Mouse (Mus musculus): Measurements from ENCODE around the gene Zbtb12. TPM values are rescaled to one million over a fixed set of nuclear protein-coding genes. Genes with fewer than 3 reads are reported as not detected.
"Not testable (repeated sequence)": the region's sequence is repeated elsewhere in the genome, so short reads cannot be mapped to it uniquely, and the experiment has no call there.

Zbtb12 gene
- polyA plus RNA-seq, 1 experiment from 2014 or later: 5.8 TPM

GRCm38 (mm10) chr17:34898160-34898586, 18.9 kb downstream of the Zbtb12 start, which contains the start of the genes C2 and Ehmt2:
C2 (minus strand) TSS chr17:34898265.
Ehmt2 (plus strand) TSS chr17:34898469.
- peaks cover 64% of the 10 kb centered on the region for H3K4me1 ChIP-seq
- H3K27me3 ChIP-seq (ENCODE audit: low read depth, poor library complexity, severe bottlenecking): no peaks in the 10 kb centered on the region
- peaks cover 43% of the 10 kb centered on the region for H3K36me3 ChIP-seq
- peaks cover 7% of the 10 kb centered on the region; the same call in 1 of the 2 replicates for H3K9me3 ChIP-seq (replicated peaks)
- peak within 1 kb of the TSS; percentile 99 for H3K27ac ChIP-seq (replicated peaks)
- H3K4me3 ChIP-seq: peak within 1 kb of the TSS; percentile 100
- WGBS: 0% methylated on average over 15 of the region's 44 CpGs
- peak; percentile 88 for DNase-seq (ENCODE audit: low spot score)

DNA sequence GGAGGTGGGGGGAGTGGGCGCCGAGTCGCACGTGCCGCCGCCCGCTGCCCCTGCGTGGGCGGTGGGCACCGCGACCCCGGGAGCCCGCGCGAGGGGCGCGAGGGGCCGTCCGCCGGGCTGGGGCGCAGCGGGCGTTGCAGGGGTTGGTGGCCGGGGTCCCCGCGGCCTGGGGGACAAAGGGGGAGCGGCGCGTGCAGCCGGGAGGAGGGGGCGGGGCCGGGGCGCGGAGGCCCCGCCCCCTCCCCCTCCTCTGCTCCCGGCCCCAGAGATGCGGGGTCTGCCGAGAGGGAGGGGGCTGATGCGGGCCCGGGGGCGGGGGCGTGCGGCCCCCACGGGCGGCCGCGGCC, 19.4 kb downstream of the Zbtb12 start:
- Histone ChIP-seq H3K9me3 (replicated peaks) (peaks cover 7% of the 10 kb centered on the region; the same call in 1 of the 2 replicates), H3K4me1 (peaks cover 59% of the 10 kb centered on the region), H3K27ac (replicated peaks) (peak overlapping the region; percentile 99), H3K27me3 (ENCODE audit: low read depth, poor library complexity, severe bottlenecking) (no peaks in the 10 kb centered on the region), H3K4me3 (peak overlapping the region; percentile 100), H3K36me3 (peaks cover 49% of the 10 kb centered on the region)
- no peak for DNase-seq (ENCODE audit: low spot score)
- WGBS: 0% methylated on average over 24 of the region's 47 CpGs

- Histone ChIP-seq H3K9me3 (replicated peaks) (peaks cover 7% of the 10 kb centered on the region; the same call in 1 of the 2 replicates), H3K36me3 (peaks cover 54% of the 10 kb centered on the region), H3K4me3 (peak overlapping the region; percentile 100), H3K27ac (replicated peaks) (peak overlapping the region; percentile 99), H3K27me3 (ENCODE audit: low read depth, poor library complexity, severe bottlenecking) (no peaks in the 10 kb centered on the region), H3K4me1 (peaks cover 53% of the 10 kb centered on the region)
- WGBS: under 1% methylated on average over 45 of the region's 45 CpGs
- peak; percentile 69 for DNase-seq (ENCODE audit: low spot score)
Measured at GRCm38 (mm10) chr17:34899053-34899889, 20.0 kb downstream of the Zbtb12 start.

DNA sequence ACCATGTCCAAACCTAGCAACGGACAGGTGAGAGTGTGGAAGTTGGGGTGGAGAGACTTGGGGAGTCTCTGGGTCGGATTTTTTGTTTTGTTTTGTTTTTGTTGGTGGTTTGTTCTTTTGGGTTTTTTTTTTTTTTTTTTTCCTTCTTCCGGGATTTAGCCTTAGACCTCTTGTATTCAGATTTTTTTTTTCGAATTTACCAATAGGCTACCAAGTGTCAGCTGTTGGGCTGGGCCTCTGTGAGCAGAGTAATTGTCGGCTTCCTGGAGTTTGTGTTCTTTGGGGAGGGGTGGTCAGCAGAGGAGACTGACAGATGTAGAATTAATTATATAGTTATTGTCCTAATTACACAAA, 20.6 kb downstream of the Zbtb12 start:
- H3K27ac ChIP-seq (replicated peaks): peak overlapping the region; percentile 99
- peaks cover 60% of the 10 kb centered on the region for H3K36me3 ChIP-seq
- H3K4me1 ChIP-seq: peaks cover 49% of the 10 kb centered on the region
- no peak for DNase-seq (ENCODE audit: low spot score)
- peak overlapping the region; percentile 100 for H3K4me3 ChIP-seq
- WGBS: 6% methylated on average over 5 of the region's 5 CpGs
- H3K9me3 ChIP-seq (replicated peaks): peaks cover 7% of the 10 kb centered on the region; the same call in 1 of the 2 replicates
- no peaks in the 10 kb centered on the region for H3K27me3 ChIP-seq (ENCODE audit: low read depth, poor library complexity, severe bottlenecking)

DNA sequence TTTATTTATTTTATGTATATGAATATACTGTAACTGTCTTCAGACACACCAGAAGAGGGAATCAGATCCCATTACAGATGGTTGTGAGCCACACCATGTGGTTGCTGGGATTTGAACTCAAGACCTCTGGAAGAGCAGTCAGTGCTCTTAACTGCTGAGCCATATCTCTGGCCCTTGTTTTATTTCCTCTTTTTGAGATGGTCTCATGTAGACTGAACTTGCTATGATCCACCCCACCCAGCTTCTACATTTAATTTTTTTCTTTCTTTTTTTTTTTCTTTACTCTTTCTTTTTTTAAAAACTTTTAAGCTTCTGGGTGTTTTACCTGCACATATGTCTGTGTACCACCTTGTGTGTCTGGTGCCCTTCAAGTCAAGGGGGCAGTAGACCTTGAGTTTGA, 21.5 kb downstream of the Zbtb12 start:
- not testable (repeated sequence) for H3K27ac ChIP-seq (replicated peaks); H3K27me3 ChIP-seq (ENCODE audit: low read depth, poor library complexity, severe bottlenecking); H3K9me3 ChIP-seq (replicated peaks); DNase-seq (ENCODE audit: low spot score)
- Histone ChIP-seq H3K36me3 (peaks cover 65% of the 10 kb centered on the region), H3K4me1 (peaks cover 39% of the 10 kb centered on the region), H3K4me3 (peak overlapping the region; percentile 16)

DNA sequence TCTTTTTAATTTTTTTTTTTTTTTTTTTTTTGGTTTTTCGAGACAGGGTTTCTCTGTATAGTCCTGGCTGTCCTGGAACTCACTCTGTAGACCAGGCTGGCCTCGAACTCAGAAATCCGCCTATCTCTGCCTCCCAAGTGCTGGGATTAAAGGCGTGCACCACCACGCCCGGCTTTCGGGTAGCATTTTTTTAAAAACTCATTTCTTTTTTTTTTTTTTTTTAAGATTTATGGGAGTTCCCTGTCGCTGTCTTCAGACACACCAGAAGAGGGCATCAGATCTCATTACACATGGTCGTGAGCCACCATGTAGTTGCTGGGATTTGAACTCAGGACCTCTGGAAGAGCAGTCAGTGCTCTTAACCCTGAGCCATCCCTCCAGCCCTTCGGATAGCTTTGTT, 22.7 kb downstream of the Zbtb12 start:
- not testable (repeated sequence) for DNase-seq (ENCODE audit: low spot score); H3K9me3 ChIP-seq (replicated peaks); H3K4me3 ChIP-seq; H3K27me3 ChIP-seq (ENCODE audit: low read depth, poor library complexity, severe bottlenecking); H3K27ac ChIP-seq (replicated peaks)
- peaks cover 28% of the 10 kb centered on the region for H3K4me1 ChIP-seq
- 92% methylated on average over 9 of the region's 10 CpGs for WGBS
- H3K36me3 ChIP-seq: peaks cover 65% of the 10 kb centered on the region

- Histone ChIP-seq H3K4me1 (peaks cover 18% of the 10 kb centered on the region), H3K27me3 (ENCODE audit: low read depth, poor library complexity, severe bottlenecking) (no peaks in the 10 kb centered on the region), H3K9me3 (replicated peaks) (no peaks in the 10 kb centered on the region), H3K27ac (replicated peaks) (no peak overlapping the region), H3K36me3 (peaks cover 74% of the 10 kb centered on the region), H3K4me3 (no peak overlapping the region)
- no peak for DNase-seq (ENCODE audit: low spot score)
- WGBS: 92% methylated on average over 9 of the region's 9 CpGs
Measured at GRCm38 (mm10) chr17:34902895-34903294, 23.6 kb downstream of the Zbtb12 start.

DNA sequence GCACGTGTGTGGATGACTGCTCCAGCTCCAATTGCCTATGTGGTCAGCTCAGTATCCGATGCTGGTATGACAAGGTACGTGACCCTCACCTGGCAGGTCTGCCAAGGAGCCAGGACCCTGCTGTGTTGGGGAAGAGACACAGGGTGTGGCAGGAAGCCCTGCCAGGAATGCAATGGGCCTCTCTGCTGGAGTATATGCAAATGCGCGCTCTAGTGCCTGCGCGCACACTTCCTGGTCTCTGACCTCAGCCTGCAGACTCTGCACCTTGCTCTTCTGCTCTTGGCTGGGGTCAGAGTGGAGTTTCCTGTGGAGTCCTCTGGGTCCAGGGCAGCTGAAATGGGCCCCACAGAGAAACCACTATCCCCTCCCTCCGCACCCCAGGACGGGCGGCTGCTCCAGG, 31.7 kb downstream of the Zbtb12 start:
- H3K27ac ChIP-seq (replicated peaks): no peak overlapping the region
- H3K4me3 ChIP-seq: no peak overlapping the region
- peaks cover 84% of the 10 kb centered on the region for H3K36me3 ChIP-seq

DNA sequence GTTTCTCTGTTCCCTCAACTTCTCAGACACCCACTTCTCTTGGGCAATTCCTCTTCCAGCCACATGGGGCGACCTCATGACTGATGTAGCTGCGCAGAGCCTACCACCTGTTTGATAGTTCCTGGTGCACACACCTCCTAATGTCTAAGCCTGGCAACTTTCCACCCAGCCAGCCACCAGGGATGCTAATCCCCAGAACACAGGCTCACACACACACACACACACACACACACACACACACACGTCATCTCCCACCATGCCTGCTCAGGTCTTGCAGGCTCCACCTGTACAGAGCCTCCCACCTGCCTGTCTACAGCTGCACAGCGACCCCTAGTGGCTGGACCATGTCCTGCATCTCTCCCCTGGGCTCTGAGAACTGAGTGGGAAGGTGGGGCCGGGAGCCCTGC, 32.7 kb downstream of the Zbtb12 start:
- Histone ChIP-seq H3K4me1 (peaks cover 17% of the 10 kb centered on the region), H3K9me3 (replicated peaks) (no peaks in the 10 kb centered on the region), H3K4me3 (no peak overlapping the region), H3K27me3 (ENCODE audit: low read depth, poor library complexity, severe bottlenecking) (no peaks in the 10 kb centered on the region), H3K36me3 (peaks cover 75% of the 10 kb centered on the region), H3K27ac (replicated peaks) (no peak overlapping the region)
- 49% methylated on average over 5 of the region's 5 CpGs for WGBS
- peak; percentile 67 for DNase-seq (ENCODE audit: low spot score)

More for the DNA sequence above, 31.7 kb downstream of the Zbtb12 start:
- Histone ChIP-seq H3K27me3 (ENCODE audit: low read depth, poor library complexity, severe bottlenecking) (no peaks in the 10 kb centered on the region), H3K9me3 (replicated peaks) (no peaks in the 10 kb centered on the region), H3K4me1 (peaks cover 17% of the 10 kb centered on the region)
- DNase-seq (ENCODE audit: low spot score): no peak
- WGBS: 93% methylated on average over 10 of the region's 10 CpGs

- H3K4me1 ChIP-seq: peaks cover 17% of the 10 kb centered on the region
- H3K36me3 ChIP-seq: peaks cover 53% of the 10 kb centered on the region
- no peak for DNase-seq (ENCODE audit: low spot score)
- H3K27ac ChIP-seq (replicated peaks): 0 out of 2 replicates have a peak within 1 kb of the TSS, but pooled peaks have one; percentile 47
- H3K9me3 ChIP-seq (replicated peaks): no peaks in the 10 kb centered on the region
- H3K4me3 ChIP-seq: 0 out of 2 replicates have a peak within 1 kb of the TSS, but pooled peaks have one; percentile 23
- H3K27me3 ChIP-seq (ENCODE audit: low read depth, poor library complexity, severe bottlenecking): no peaks in the 10 kb centered on the region
- 37% methylated on average over 18 of the region's 18 CpGs for WGBS
Measured at GRCm38 (mm10) chr17:34913930-34914665, 34.8 kb downstream of the Zbtb12 start, which contains the start of gene Slc44a4. Slc44a4 (plus strand) TSS chr17:34914466.

DNA sequence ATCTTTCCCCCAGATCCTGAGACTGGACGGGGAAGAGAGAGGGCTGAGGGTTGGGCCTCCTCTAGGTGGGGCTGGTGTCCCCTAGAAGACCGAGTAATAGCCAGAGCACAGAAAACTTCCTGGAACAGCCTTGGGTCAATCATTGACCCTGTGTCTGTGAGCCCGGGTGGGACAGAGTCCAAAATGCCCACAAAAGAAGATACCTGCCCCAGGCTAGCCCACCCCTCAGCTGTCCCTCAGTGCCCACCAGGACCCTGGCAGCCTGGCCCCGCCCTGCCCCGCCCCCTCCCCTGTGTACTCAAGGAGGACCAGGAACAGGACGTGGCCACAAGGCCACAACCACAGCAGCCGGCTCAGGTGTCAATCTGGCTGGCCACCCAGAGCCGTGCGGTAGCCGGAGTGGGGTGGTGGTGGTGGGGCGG, 36.1 kb downstream of the Zbtb12 start:
- Histone ChIP-seq H3K27ac (replicated peaks) (0 out of 2 replicates have a peak overlapping the region, but pooled peaks have one; percentile 47), H3K4me1 (peaks cover 17% of the 10 kb centered on the region), H3K27me3 (ENCODE audit: low read depth, poor library complexity, severe bottlenecking) (no peaks in the 10 kb centered on the region), H3K9me3 (replicated peaks) (no peaks in the 10 kb centered on the region), H3K36me3 (peaks cover 40% of the 10 kb centered on the region), H3K4me3 (peak overlapping the region; percentile 23)
- no peak for DNase-seq (ENCODE audit: low spot score)
- 20% methylated on average over 11 of the region's 11 CpGs for WGBS

- WGBS: 86% methylated on average over 5 of the region's 5 CpGs
- Histone ChIP-seq H3K27ac (replicated peaks) (no peak overlapping the region), H3K36me3 (peaks cover 31% of the 10 kb centered on the region), H3K27me3 (ENCODE audit: low read depth, poor library complexity, severe bottlenecking) (no peaks in the 10 kb centered on the region), H3K4me3 (no peak overlapping the region), H3K9me3 (replicated peaks) (no peaks in the 10 kb centered on the region), H3K4me1 (peaks cover 17% of the 10 kb centered on the region)
- no peak for DNase-seq (ENCODE audit: low spot score)
Measured at GRCm38 (mm10) chr17:34916316-34916715, 37.0 kb downstream of the Zbtb12 start.
